Mouse (Mus musculus): Measurements from ENCODE around the gene Arhgap5. TPM values are rescaled to one million over a fixed set of nuclear protein-coding genes. Genes with fewer than 3 reads are reported as not detected.

Arhgap5 gene
- polyA plus RNA-seq (2015; fragmentation: Nextera tagmentation; extraction: Ambion mirVana): 36.7 and 41.3 TPM in 2 replicates

DNA sequence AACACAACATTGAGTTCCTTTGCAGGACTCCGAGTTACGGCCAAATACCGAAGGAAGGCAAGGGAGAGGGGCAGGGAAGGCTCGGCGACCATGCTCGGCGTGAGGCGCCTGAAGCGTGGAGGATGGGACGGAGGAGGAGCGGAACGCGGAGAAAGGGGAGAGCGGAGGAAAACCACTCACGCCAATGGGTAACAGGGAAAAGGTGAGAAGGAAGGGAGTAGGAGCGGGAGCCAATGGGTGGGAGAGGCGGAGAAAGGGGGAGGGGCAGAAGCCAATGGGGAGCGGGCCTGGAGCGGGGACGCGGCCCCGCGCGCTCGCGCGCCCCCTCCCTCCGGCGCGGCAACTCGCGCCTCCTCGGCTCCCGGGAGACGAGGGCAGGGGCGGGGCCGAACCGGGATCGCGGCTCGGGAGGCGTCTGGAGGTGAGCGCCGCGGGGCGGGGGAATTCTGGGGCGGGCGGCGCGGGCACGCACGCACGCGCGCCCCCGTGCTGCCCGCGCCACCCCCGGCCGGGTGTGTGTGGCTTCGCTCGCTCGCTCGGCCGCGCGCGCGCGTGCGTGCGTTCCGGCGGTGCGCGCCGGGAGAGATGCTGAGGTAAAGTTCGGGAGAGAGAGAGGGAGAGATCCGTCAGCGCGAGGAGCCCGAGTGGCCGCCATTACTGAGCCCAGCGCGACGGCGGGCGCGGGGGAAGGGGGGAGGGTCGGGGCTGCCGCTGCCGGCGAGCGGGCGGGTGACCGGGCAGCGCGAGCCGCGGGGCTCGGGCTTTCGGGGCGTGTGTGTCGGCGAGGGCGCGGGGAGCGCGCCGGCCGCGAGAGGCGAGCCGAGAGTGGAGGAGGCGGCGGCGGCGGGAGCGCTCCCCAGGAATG is at the start of gene Arhgap5:
Gene Arhgap5, plus strand, starts transcription at position 517 of the 865 bp plus-strand sequence.
- no peaks in the 10 kb centered on the region for H3K27me3 ChIP-seq (replicated peaks; ENCODE audit: control insufficient read depth, insufficient read depth, low read length)
- H3K4me1 ChIP-seq (replicated peaks; ENCODE audit: control insufficient read depth, insufficient read depth, low read length): peaks cover 6% of the 10 kb centered on the region; the same call in 1 of the 2 replicates
- peak within 1 kb of the TSS; percentile 98 for H3K4me3 ChIP-seq (replicated peaks; ENCODE audit: low read length)
- WGBS: under 1% methylated on average over 85 of the region's 119 CpGs
- H3K9ac ChIP-seq (replicated peaks; ENCODE audit: low read depth, low read length): peak within 1 kb of the TSS; percentile 96
- peak within 1 kb of the TSS; percentile 98 for H3K27ac ChIP-seq (ENCODE audit: low read length)
- H3K4me2 ChIP-seq (ENCODE audit: low read length): peak within 1 kb of the TSS; percentile 81
- ATAC-seq: peak; percentile 95
- H3K36me3 ChIP-seq (ENCODE audit: control insufficient read depth, insufficient read depth): no peaks in the 10 kb centered on the region
- no peaks in the 10 kb centered on the region for H3K9me3 ChIP-seq (ENCODE audit: control insufficient read depth, low read length)

DNA sequence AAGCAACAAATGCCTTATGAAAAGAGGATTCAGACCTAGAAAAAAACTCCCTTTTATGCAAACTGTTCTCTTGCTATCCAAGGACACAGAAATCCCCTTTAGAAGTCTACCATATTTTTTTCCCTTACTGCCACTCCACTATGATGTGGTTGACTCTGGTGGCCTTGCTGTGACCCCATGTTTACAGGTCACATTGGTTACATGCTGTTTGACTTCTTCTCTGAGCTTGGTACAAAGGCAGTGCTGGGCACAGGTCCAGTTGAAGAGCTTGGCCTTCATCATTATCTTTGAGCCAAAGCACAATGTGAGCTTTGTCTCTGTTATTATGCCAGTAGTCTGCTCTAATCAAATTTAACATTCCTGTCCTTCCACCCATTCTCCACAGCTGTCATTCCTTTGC is 39.2 kb upstream of the Arhgap5 start:
- H3K4me3 ChIP-seq (replicated peaks; ENCODE audit: low read length): no peak overlapping the region
- no peaks in the 10 kb centered on the region for H3K27me3 ChIP-seq (replicated peaks; ENCODE audit: control insufficient read depth, insufficient read depth, low read length)
- no peaks in the 10 kb centered on the region for H3K4me1 ChIP-seq (replicated peaks; ENCODE audit: control insufficient read depth, insufficient read depth, low read length)
- no peaks in the 10 kb centered on the region for H3K9me3 ChIP-seq (ENCODE audit: control insufficient read depth, low read length)
- H3K27ac ChIP-seq (ENCODE audit: low read length): no peak overlapping the region
- no peak for ATAC-seq
- H3K9ac ChIP-seq (replicated peaks; ENCODE audit: low read depth, low read length): no peak overlapping the region
- no peaks in the 10 kb centered on the region for H3K36me3 ChIP-seq (ENCODE audit: control insufficient read depth, insufficient read depth)
- no peak overlapping the region for H3K4me2 ChIP-seq (ENCODE audit: low read length)

DNA sequence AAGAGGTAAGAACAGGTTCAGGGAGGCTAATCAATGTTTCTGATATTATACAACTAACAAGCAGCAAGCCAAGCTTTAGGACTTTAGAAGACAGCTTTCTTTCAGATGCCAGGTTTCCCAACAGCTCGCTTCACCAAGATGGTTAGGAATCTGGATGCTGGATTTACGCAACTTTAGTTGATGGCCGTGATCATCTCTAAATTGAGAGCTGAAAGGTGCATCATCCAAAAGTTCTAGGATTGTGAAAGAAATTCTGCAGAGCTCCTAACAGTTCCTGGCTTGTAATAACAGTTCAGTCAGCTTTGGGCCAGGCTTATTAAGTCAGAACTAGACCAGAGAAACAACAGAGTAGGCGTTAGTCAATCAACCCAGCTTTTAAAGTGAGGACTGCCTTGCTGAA is 32.2 kb upstream of the Arhgap5 start:
- Histone ChIP-seq H3K4me3 (replicated peaks; ENCODE audit: low read length) (no peak overlapping the region), H3K9me3 (ENCODE audit: control insufficient read depth, low read length) (no peaks in the 10 kb centered on the region), H3K4me2 (ENCODE audit: low read length) (no peak overlapping the region), H3K4me1 (replicated peaks; ENCODE audit: control insufficient read depth, insufficient read depth, low read length) (peaks cover 5% of the 10 kb centered on the region), H3K36me3 (ENCODE audit: control insufficient read depth, insufficient read depth) (no peaks in the 10 kb centered on the region), H3K27me3 (replicated peaks; ENCODE audit: control insufficient read depth, insufficient read depth, low read length) (no peaks in the 10 kb centered on the region), H3K9ac (replicated peaks; ENCODE audit: low read depth, low read length) (no peak overlapping the region), H3K27ac (ENCODE audit: low read length) (no peak overlapping the region)
- no peak for ATAC-seq
- WGBS: 84% methylated on average over 4 of the region's 4 CpGs

DNA sequence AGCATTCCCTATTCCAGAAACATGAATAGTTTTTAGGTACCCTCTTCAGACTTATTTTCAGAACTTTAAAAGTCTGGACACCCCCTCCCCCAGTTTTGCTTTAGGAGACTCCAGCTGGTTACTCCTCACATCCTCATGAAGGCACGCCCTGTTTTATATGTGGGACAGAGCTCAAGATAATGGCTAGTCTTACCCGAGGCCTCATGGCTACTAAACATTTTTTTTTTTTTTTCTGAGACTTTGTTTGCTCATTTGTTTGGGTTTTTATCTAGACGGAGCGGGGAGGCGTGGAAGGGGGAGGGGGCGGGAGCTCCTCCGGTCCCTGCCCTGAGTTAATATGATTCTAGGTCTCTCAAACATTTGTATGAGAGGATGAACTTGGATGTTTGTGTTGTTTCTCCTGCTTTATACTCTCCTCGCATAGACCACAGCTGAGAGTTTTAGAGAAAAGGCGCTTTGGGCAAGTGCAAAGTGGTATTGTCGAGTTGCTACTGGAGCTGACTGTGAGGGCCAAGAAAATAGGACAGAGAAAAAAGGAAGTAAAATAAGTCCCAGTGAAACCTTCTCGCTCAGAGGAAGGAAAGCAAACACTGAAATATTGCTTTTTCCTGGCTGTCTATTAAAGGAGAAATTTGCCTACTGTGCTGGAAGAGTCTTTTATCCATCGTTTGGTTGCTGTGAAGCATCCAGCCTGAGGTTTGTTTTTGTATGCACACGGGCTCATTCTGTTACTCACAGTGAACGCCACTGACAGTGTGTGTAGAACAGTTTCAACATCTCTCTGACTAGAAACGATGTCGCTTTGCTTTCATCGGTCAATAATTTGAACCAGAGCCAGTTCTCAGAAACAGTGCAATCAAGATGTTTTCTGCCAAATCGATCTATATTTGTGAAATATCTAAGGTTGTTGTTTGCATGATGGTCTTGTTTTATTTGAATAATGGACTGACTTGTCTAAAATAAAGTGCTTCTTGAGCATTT is 29.5 kb upstream of the Arhgap5 start:
- Histone ChIP-seq H3K4me3 (replicated peaks; ENCODE audit: low read length) (no peak overlapping the region), H3K36me3 (ENCODE audit: control insufficient read depth, insufficient read depth) (no peaks in the 10 kb centered on the region), H3K4me1 (replicated peaks; ENCODE audit: control insufficient read depth, insufficient read depth, low read length) (peaks cover 5% of the 10 kb centered on the region), H3K27ac (ENCODE audit: low read length) (no peak overlapping the region), H3K27me3 (replicated peaks; ENCODE audit: control insufficient read depth, insufficient read depth, low read length) (no peaks in the 10 kb centered on the region), H3K9ac (replicated peaks; ENCODE audit: low read depth, low read length) (no peak overlapping the region), H3K9me3 (ENCODE audit: control insufficient read depth, low read length) (no peaks in the 10 kb centered on the region), H3K4me2 (ENCODE audit: low read length) (peak overlapping the region; percentile 35)
- 21% methylated on average over 18 of the region's 18 CpGs for WGBS
- ATAC-seq: 0 out of 2 replicates have a peak, but pooled peaks have one; percentile 15

DNA sequence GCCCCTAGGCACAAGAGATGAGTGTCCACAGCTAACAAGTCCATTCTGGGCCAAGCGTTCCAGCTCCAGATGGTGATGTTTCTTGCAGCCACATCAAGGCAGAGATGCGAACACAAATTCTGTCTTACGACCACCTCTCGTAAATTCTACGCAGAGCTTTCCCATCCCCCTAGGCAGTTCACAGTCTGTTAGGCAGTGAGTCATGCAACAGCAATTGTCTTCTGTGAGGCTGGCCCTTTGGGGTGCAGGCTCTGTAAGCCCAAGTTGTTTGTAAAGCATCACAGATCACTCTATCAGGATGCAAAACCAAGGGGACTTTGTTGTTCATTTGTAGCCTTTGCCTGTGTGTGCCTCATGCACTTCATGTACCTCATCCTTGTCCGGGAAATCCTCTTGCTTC is 27.7 kb upstream of the Arhgap5 start:
- Histone ChIP-seq H3K4me3 (replicated peaks; ENCODE audit: low read length) (no peak overlapping the region), H3K9me3 (ENCODE audit: control insufficient read depth, low read length) (no peaks in the 10 kb centered on the region), H3K27ac (ENCODE audit: low read length) (no peak overlapping the region), H3K36me3 (ENCODE audit: control insufficient read depth, insufficient read depth) (no peaks in the 10 kb centered on the region), H3K9ac (replicated peaks; ENCODE audit: low read depth, low read length) (no peak overlapping the region), H3K4me1 (replicated peaks; ENCODE audit: control insufficient read depth, insufficient read depth, low read length) (peaks cover 5% of the 10 kb centered on the region), H3K27me3 (replicated peaks; ENCODE audit: control insufficient read depth, insufficient read depth, low read length) (no peaks in the 10 kb centered on the region), H3K4me2 (ENCODE audit: low read length) (no peak overlapping the region)
- WGBS: 74% methylated on average over 6 of the region's 6 CpGs
- ATAC-seq: no peak

DNA sequence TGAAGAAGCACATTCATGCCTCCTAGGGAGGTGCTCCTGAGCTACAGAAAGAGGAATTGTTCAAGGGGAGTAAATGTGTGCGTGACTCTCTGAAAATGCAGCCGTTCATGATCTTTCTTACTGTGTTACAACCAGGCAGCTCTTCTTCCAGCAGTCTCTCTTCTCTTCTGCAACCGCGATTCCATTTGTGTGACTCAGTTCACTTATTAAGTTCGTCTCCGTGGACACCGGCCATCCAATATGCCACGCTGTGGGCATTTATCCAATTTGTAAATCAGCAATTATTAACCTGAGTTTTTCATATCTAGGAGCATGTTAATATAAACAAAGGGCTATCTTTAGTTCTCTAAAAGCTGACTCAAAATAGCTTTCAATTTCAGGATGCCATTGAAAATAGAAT is 25.2 kb upstream of the Arhgap5 start:
- no peaks in the 10 kb centered on the region for H3K27me3 ChIP-seq (replicated peaks; ENCODE audit: control insufficient read depth, insufficient read depth, low read length)
- ATAC-seq: no peak
- H3K4me2 ChIP-seq (ENCODE audit: low read length): no peak overlapping the region
- H3K9ac ChIP-seq (replicated peaks; ENCODE audit: low read depth, low read length): no peak overlapping the region
- H3K4me1 ChIP-seq (replicated peaks; ENCODE audit: control insufficient read depth, insufficient read depth, low read length): peaks cover 5% of the 10 kb centered on the region
- H3K36me3 ChIP-seq (ENCODE audit: control insufficient read depth, insufficient read depth): no peaks in the 10 kb centered on the region
- 69% methylated on average over 8 of the region's 8 CpGs for WGBS
- H3K27ac ChIP-seq (ENCODE audit: low read length): no peak overlapping the region
- no peak overlapping the region for H3K4me3 ChIP-seq (replicated peaks; ENCODE audit: low read length)
- H3K9me3 ChIP-seq (ENCODE audit: control insufficient read depth, low read length): no peaks in the 10 kb centered on the region

DNA sequence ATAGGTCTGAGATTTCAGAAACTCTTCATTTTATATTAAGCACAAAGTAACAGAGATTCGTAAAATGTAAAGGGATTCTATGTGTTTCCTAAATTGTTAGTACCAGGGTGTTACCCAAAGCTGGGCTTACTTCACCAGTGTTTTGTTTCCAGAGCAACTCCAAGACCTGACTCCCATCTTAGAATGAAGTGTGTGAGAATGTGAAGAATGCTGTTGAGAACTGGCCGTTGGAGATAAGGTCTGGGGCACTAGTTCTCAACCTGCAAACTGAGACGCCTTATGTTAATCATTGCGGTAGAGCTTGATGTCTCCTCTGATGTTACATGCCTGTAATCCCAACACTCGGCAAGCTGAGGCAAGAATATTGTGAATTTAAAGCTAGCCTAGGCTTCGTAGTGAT is 24.4 kb upstream of the Arhgap5 start:
- Histone ChIP-seq H3K36me3 (ENCODE audit: control insufficient read depth, insufficient read depth) (no peaks in the 10 kb centered on the region), H3K4me1 (replicated peaks; ENCODE audit: control insufficient read depth, insufficient read depth, low read length) (peaks cover 3% of the 10 kb centered on the region), H3K27ac (ENCODE audit: low read length) (no peak overlapping the region), H3K4me3 (replicated peaks; ENCODE audit: low read length) (no peak overlapping the region), H3K4me2 (ENCODE audit: low read length) (no peak overlapping the region), H3K9me3 (ENCODE audit: control insufficient read depth, low read length) (no peaks in the 10 kb centered on the region), H3K9ac (replicated peaks; ENCODE audit: low read depth, low read length) (no peak overlapping the region), H3K27me3 (replicated peaks; ENCODE audit: control insufficient read depth, insufficient read depth, low read length) (no peaks in the 10 kb centered on the region)
- 87% methylated on average over 6 of the region's 6 CpGs for WGBS
- no peak for ATAC-seq

DNA sequence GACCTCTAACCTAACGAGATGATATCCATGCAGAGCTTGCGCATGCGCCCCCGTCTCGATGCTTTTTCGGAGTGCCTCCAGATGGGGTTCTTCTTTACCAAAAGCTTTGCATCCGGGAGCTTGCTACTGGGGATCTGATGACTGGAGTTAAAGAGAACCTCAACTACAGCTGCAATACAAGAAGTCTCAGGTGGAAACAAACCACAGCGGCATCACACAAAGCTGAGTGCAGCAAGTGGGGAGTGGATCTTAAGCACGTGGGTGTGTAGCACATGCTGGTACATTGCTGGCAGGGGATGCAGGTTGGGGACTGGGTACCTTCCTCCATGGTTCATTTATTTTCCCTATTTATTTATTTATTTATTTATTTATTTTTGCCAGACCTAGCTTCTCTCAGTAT is 22.9 kb upstream of the Arhgap5 start:
- H3K27me3 ChIP-seq (replicated peaks; ENCODE audit: control insufficient read depth, insufficient read depth, low read length): no peaks in the 10 kb centered on the region
- no peak overlapping the region for H3K4me3 ChIP-seq (replicated peaks; ENCODE audit: low read length)
- H3K4me1 ChIP-seq (replicated peaks; ENCODE audit: control insufficient read depth, insufficient read depth, low read length): no peaks in the 10 kb centered on the region
- H3K36me3 ChIP-seq (ENCODE audit: control insufficient read depth, insufficient read depth): no peaks in the 10 kb centered on the region
- no peak overlapping the region for H3K27ac ChIP-seq (ENCODE audit: low read length)
- H3K9me3 ChIP-seq (ENCODE audit: control insufficient read depth, low read length): no peaks in the 10 kb centered on the region
- no peak overlapping the region for H3K9ac ChIP-seq (replicated peaks; ENCODE audit: low read depth, low read length)
- WGBS: 86% methylated on average over 9 of the region's 9 CpGs
- no peak overlapping the region for H3K4me2 ChIP-seq (ENCODE audit: low read length)
- no peak for ATAC-seq

DNA sequence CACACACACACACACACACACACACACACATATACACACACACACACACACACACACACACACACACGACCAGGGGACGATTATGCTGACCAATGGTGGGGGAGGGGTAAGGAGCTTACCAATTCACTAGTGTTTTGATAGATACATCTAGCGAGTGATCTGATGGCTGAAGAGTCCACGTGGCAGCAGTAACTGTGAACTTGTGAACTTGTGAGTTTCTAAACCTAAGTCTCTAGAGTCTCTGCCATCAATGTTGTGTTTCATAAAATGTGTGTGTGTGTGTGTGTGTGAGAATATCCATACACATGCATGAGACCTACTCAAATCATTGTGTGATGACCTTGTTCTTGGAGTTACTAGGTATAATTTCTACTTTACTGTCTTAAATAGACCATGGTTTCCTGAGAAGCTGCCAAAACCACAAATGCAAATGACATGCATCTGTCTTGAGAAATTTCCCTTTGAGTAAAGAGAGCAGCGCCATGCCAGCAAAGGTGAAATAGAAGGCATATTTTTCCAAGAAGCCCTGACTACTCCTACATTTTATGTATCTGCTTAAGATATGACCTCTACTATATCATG is 21.7 kb upstream of the Arhgap5 start:
- Histone ChIP-seq H3K4me2 (ENCODE audit: low read length) (no peak overlapping the region), H3K27me3 (replicated peaks; ENCODE audit: control insufficient read depth, insufficient read depth, low read length) (no peaks in the 10 kb centered on the region), H3K4me1 (replicated peaks; ENCODE audit: control insufficient read depth, insufficient read depth, low read length) (no peaks in the 10 kb centered on the region), H3K36me3 (ENCODE audit: control insufficient read depth, insufficient read depth) (no peaks in the 10 kb centered on the region), H3K9ac (replicated peaks; ENCODE audit: low read depth, low read length) (no peak overlapping the region), H3K9me3 (ENCODE audit: control insufficient read depth, low read length) (no peaks in the 10 kb centered on the region), H3K27ac (ENCODE audit: low read length) (no peak overlapping the region), H3K4me3 (replicated peaks; ENCODE audit: low read length) (no peak overlapping the region)
- 86% methylated on average over 5 of the region's 5 CpGs for WGBS
- no peak for ATAC-seq

Measured in forebrain, embryonic 16.5 days (tissue).